Mouse (Mus musculus) adrenal gland, adult (tissue): Measurements from ENCODE around the gene Aire.
A peak's percentile ranks its signal among the peaks of the same experiment; 100 is the strongest.
"Not testable (repeated sequence)": the region's sequence is repeated elsewhere in the genome, so short reads cannot be mapped to it uniquely, and the experiment has no call there.

Experiments
- DNase-seq, 2 experiments: peaks; one replicate each; pipeline ENCODE4 v3.0.0; 2022 to 2023; ENCODE audit warnings: low spot score in 1 of 2; ENCODE audit not compliant: inconsistent age in 2 of 2

The Aire gene

DNA sequence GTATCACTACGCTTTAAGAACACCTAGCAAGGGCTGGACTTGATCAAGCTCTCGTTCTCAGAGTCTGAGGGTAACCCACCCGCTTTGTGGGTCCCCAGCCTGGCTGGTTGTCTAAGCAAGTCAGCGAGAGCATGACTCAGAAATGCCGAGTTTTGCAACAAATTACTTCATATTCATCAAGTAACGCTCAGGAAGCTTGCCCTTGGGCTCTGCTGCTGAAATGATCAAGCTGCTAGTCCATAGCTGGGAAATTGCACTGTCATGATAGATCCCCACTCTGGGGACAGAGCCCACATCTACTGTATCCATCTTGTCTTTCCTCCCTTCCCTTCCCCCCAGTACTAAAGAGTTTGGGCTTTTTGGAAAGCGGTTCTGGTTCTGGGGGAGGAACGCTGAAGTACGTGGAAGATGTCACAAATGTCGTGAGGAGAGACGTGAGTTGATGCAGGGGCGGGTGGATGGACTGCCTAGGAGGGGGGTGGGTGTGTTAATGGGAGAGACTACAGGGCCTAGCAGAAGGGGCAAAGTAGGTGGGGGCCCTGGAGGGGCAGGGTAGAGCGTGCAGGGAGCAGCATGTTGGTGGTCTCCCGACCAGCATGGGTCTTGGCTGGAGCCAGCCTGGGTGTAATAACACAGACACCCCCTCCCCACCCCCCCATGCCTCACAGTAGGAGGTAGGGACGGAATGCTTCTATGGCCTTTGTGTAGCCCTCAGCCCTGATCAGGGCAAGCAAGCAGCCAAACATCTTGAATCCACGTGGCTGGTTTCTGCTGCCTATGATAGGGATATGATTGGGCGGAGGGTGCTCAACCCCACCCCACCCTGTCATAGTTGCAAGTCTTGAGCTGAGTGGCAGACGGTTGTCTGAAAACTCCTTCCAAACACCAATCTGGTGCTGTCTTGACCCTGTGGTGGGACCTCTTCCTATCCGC, 11.5 kb upstream of the Aire start:
- peak; percentile 65 to 91 for DNase-seq

DNA sequence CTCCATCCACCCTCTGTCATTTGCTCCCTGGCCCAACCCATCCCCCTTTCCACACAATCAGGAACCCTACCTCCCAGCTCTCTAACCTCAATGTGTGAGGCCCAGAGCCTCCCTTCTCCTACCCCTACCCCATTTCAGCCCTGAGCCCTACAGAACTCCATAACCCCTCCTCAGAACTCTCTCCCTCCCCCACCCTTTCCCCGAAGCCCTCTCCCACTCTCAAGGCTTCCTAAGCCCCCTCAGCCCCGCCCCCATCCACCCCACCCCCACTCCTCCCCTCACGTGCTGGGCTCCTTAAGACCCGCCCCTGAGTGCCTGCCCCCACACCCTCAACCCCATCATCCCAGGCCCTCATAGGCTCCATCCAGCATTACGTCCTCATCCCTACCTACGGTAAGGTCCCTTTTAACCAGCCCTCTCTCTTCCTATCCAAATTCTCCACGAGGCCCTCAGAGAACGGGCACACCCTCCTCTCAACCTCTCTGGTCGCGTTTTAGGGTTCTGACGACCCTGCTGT, 6.2 kb upstream of the Aire start:
- no peak for DNase-seq

DNA sequence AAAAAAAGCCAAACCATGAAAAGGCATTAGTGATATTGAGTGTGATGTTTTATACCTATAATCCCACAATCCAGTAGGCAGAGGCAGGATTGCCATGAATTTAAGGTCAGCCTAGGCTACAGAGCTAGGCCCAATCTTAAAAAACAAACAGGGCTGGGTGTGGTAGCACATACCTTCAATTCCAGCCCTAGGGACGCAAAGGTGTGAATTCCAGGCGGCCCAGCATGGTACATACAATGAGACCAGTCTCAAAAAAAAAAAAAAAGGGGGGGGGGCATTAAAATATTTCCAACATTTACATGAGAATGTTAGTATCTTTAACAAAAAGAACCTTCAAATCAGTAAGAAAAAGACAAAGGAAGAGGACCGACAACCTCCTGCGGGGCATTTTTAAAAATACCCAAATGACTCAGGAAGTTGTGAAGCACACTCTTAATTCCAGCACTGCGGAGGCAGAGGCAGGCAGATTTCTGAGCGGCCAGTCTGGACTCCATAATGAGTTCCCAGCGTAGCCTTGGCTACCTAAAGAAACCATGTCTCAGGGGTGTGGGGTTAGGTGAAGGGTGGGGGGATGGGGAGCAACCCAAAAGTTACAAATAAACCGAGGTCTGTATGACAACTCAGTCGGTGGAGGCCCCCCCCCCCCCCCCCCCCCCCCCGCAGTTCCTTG, 4.8 kb upstream of the Aire start:
- DNase-seq: no peak

DNA sequence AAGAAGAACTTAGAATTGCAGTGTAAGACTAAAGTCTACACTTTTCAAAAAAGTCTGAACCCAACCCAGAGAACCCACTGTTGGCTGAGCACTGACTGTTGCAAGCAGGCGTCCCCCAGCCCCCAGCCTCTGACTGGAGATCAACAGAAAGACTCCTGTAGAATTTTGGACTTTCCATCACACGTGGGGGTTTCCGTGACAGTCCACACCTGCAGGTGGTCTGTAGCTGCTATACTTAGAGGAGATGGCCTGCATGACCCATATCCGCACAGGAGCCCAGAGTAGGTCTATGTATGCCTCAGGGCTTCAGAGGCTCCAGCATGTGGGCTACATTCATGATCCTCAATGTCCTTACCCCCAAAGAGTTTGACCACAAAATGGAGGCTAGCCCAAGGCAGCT, 3.0 kb upstream of the Aire start:
- DNase-seq: no peak

DNA sequence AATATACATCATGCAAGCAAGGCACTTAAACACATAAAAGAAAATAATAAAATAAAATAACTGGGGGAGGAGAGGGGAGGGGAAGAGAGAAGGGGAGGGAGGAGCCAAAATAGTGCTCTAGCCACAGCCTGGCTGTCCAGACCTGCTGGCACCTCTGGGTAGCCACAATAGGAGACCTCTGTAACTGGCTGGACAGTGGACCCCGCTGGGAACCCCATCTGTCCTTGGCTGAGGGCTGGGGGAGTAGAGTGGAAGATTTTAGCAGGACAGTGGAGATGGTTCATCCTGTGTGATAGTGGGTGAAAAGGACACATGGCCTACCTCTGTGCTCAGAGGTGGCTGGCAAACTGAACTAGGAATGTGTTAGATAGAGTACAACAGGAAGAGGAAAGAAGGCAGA, 1.1 kb upstream of the Aire start:
- no peak for DNase-seq

DNA sequence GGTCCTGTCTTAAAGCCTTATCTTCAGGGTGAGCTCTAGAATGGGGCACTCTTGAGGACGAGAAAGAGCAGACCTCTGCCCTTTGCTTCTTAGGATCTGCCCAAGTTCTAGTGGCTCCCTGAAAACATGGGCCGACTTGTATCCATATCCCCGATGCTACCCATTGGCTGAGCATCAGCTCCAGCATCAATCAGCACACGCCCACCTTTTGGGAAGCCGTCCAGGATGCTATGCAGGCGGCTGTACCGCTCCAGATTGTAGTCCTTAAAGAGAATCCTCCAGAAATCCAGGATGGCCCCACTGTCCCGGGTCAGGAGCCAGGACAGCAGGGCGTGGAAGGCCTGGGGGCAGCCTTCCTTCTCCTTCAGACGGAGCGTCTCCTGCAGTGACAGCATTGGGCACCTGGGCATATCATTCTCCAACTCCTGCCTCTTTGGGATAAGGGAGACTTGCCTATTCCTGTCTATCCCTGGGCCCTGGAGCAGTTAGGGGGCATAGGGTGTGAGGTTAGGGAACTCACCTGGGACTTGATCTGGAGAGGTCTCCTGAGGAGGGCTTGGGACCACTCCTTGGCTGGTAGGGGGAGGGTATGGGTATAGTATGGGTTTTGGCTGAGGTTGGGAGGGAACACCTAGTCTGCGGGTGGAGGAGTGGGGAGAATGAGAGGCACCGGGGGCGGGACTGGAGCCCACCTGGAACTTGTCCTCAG, 559 bp downstream of the Aire start:
- no peak for DNase-seq

DNA sequence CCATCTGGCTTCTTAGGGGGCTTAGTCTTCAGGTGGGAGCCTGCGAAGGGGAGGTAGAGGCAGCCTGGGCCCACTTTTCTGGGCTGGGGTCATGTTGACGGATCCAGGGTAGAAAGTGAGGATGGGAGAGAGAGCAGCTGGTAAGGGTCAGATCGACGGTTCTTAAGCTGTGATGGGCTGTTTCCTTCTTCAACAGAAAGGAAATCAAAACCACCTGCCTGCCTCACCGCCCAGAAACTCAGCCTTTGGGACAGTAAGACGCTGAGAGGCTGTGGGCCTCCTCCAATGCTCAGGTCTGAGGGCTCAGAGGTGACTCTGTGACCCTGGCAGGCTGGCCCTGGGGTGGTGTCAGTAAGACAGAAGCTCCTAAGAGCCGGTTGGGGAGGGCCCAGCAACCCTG, 1.3 kb downstream of the Aire start:
- no peak for DNase-seq

DNA sequence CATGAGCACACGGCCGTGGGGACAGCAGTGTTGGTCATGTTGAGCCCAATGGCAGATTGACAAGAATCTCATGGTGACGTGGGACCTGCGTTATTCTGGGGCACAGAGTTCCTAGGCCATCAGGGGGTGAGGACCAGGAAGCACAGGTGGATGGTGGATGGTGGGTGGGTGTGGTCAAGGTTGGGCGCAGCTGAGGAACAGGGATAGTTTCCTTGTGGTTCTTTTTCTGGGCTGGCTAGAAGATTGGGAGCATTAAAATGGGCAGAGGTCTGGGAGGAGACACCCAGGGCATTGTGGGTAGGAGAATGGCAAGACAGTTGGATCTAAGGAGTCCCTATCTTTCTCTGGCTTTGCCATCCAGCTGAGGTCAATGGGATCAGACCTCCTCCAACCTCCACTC, 1.8 kb downstream of the Aire start, which contains the start of gene Dnmt3l:
TSS of gene Dnmt3l (plus strand) at position 301 of the 400 bp plus-strand sequence.
- no peak for DNase-seq

DNA sequence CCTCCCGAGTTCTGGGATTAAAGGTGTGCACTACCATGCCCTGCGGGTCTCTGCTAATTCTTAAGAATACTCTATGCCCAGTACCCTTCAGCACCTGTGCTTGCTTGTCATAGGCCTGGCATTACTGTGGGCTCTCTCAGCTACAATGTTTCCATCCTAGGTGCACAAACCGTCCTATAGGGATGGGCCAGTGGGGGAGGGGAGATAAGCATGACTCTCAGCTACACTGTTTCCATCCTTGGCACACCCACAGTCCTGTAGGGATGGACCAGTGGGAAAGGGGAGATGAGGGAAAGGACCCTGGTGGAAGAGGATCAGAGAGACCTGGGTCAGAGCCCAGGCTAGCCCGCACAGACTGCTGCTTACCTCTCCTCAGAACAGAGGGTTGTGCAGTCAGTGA, 6.3 kb downstream of the Aire start:
- no peak for DNase-seq

DNA sequence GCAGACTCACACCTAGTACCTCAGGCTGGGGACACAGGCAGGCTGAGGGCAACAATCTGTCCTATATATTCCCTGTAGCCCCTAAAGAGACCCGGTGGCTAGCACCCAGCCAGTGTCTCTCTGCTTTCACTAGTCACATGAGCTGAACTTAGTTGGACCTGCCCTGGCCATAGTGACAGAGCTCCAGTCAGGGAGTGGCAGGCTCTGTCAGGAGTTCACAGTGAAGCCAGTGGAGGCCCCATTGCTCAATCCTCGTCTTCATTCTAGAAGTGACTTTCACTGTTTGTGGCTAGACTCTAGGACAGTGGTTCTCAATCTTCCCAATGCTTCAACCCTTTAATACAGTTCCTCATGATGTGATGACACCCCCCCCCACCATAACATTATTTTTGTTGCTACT, 11.4 kb downstream of the Aire start:
- no peak for DNase-seq

DNA sequence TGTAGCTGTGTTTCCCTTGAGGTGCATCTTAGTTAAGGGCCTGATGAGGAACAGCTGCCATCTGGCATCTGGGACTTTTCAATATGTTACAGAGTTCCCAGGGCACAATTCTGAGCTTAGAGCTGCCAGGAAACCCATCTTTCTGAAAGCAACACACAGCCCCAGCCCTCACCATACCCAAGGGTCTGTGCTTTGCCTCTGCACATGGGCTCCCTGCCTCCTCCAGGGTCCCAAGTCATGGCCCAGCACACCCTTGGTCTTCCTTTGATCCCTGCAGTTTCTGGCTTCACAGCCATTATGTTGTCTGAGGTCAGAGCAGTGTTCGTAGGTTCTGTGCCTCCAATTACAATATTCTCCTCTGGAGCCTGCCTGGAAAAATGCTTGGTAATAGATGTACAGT, 14.3 kb downstream of the Aire start:
- DNase-seq: no peak

DNA sequence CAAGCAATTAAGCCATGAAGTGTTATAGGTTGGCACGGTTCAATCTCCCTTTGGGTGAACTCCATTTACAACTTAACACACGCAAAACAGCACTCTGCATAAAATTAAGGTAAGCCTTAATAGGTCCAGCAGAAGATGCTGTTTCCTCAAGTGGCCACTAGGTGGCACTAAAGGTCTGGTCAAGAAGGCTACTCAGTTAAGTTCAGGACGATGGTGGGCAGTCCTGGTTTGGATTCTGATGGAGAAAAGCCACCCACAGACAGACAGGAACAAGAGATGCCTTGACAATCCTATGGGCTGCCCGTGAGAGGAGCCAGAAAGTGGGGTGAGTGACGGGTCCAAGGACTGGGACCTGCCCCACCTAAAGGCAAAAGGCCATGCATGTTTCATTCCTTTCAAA, 15.3 kb downstream of the Aire start:
- DNase-seq: peak; percentile 62 to 88

DNA sequence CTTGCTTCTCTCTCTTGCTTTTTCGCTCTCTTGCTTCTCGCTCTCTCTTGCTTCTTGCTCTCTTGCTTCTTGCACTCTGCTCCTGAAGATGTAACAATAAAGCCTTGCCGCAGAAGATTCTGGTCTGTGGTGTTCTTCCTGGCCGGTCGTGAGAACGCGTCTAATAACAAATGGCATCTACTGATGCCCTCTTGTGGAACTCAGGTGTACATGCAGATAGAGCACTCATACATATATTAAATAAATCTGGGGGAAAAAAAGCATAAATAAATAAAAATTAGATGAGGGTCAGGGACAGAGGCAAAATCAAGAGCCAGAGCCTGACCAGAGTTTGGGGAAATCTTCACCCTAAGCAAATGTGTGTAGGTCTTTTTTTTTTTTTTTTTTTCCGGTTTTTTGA, 18.0 kb downstream of the Aire start:
- DNase-seq: not testable (repeated sequence)

DNA sequence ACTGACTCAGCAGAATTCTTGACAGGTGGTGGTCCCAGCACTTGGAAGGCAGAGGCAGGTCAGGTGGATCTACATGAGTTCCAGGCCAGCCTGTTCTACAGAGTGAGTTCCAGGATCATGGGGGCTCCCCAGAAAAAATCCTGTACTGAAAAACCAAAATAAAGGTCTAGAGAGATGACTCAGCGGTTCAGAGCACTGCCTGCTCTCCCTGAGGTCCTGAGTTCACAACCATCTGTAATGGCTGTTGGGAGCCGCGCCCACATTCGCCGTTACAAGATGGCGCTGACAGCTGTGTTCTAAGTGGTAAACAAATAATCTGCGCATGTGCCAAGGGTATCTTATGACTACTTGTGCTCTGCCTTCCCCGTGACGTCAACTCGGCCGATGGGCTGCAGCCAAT, 23.4 kb downstream of the Aire start:
- peak in 1 of 2 experiments; percentile 57 for DNase-seq

DNA sequence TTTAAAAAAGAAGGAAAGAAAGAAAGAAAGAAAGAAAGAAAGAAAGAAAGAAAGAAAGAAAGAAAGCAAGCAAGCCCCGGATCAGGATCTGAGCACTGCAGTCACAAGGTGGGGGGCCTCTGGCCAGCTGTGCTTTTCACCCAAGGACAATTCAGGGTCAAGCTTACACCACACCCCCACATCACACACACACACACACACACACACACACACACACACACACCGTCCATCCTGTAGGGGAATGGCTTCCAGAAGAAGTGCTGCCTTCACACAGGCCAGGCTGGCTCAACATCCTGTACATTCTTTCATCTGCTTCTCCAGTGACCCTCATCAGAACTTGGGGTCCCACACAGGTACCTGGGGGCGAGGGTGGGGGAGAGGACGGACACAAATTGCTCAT, 24.1 kb downstream of the Aire start:
- DNase-seq: no peak

DNA sequence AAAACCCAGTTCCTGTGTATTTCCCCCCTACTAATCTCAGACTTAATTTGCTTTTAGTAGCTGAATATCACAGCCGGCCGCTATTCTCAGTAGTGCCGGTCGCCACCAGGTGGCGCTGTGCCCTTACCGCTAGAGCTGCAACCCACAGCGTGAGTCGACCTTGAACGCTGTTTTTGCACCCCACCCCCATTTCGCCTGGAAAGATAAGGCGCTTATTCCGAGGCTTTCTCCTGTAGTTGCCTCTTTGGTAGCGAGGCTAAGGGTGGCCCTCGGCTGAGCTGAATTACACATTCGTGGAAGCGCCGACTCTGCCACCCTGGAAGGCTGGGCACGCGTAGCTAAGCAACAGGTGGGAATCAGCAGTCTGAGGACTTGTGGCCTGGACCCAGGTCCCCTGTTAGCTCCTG, 24.6 kb downstream of the Aire start:
- peak; percentile 79 to 93 for DNase-seq

DNA sequence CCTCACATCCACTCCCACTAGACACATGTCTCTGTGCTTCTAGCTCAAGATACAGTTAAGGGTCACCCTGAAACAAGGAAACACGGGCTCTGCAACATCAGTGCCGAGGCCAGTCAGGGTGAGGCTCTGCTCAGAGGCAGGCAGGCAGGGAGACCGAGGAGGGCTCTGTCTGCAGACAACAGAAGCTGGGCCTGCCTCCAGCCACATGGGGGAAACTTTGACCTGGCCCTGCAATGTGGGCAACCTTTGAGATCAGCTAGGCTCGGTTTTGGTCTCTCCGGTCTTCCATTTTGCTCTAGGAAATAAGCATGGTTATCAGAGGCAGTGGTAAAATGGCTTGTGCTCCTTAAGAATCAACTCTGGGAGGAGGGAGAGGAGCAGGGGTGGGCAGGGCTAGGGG, 27.0 kb downstream of the Aire start:
- peak in 1 of 2 experiments; percentile 42 for DNase-seq

DNA sequence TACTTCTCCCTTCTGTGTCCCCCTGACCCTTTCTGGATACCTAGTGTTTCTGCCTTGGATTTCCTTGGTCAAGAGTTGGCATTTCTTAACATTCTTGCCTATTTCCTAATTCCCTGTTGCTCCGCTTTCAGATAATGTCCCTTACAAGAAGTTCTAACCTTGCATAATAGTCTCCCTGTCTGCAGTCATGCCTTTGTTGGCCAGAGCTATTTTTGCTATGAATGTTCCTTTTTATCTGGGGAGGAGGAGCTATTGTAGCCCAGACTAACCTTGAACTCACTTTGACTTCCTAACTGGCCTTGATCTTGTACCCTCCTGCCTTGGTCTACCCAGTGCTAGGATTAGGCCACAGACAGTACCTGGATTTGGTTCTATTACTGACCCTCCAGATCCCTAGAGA, 27.9 kb downstream of the Aire start:
- peak in 1 of 2 experiments; percentile 76 for DNase-seq

DNA sequence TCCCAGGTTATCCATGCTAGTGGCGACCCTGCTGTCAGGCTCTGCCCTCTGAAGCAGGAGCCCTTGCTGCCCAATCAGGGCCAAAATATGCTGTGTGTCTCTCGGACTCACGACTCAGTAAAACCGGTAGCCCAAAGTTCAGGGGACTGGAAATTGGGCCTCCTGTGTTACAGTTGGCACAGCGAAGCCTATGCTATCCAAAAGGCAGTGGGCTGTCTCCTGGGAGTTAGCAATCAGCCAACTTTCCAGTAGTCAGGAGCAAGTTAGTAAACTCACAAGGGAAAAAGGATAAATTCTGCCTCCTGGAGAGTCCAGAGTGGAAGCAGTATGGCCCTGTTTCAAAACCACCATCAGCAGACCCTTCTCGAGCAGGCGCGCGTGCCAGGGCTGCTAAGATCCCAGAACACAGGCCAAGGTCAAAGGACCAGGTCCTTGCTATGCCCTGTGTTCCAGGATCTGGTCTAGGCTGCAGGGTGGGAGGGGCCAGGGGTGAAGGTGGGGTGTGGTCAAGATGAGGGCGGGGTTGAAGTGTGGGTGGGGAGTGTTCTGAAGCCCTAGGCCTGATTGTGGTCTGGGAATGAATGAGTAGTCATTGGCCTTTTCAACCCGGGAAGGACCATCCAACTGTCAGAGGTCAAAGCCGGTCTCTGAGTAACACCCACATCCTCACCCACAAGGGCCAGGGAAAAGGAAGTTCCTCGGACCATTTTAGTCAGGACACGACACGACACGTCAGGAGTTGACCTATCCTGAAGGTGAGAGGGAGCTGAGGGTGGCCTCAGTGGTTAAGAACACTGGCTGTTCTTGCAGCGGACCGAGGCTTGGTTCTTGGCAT, 30.5 kb downstream of the Aire start:
- peak in 1 of 2 experiments; percentile 64 for DNase-seq

DNA sequence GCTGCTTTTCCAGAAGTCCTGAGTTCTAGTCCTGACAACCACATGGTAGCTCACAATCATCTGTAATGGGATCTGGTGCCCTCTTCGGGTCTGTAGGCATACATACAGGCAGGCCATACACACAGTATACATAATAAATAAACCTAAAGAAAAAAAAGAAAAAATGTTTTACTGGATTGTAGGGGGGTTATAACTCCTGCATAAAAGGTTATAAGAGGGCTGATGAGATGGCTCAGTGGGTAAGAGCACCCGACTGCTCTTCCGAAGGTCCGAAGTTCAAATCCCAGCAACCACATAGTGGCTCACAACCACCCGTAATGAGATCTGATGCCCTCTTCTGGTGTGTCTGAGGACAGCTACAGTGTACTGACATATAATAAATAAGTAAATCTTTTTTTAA, 32.3 kb downstream of the Aire start:
- not testable (repeated sequence) for DNase-seq

DNA sequence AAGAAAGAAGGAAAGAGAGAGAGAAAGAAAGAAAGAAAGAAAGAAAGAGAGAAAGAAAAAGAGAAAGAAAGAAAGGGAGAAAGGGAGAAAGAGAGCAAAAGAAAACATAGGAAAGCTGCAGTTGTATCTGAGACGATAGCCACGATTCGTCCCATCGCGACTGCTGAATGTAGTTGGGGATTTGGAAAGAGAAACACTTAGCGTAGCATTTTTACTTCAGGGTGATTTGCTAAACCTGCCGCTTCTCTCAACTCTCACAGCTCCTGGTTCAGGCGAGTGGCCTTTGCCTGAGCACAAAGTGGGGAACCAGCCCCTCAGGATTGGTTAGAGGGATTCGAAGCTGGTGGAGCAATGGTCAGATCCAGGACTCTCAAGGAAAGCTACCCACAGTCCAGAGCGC, 33.1 kb downstream of the Aire start:
- no peak for DNase-seq
